Mouse (Mus musculus): ENCODE data around the gene Dhdh.

GRCm38 (mm10) chr7:45524841-45525621 lies 36.4 kb upstream of the Dhdh start:
- TF ChIP-seq MAX (IDR thresholded peaks at IDR 0.05; ENCODE audit: low read depth) (peak; percentile 54), POLR2A (IDR thresholded peaks at IDR 0.05; ENCODE audit: insufficient read length, low read depth) (peak; percentile 49), CEBPB (IDR thresholded peaks at IDR 0.05; ENCODE audit: insufficient read depth, poor library complexity, severe bottlenecking) (no peak), USF1 (IDR thresholded peaks at IDR 0.05; ENCODE audit: low read depth) (no peak), TCF12 (IDR thresholded peaks at IDR 0.05; ENCODE audit: insufficient read depth, poor library complexity, severe bottlenecking) (no peak), E2F4 (IDR thresholded peaks at IDR 0.05; ENCODE audit: insufficient read depth) (no peak), REST (IDR thresholded peaks at IDR 0.05; ENCODE audit: insufficient read depth, insufficient read length) (no peak), MYOG (IDR thresholded peaks at IDR 0.05; ENCODE audit: control insufficient read depth in 1 of 3, insufficient read depth in 1 of 3, insufficient read length in 2 of 3, low read depth in 2 of 3) (peak in 1 of 3 experiments; percentile 41), SRF (IDR thresholded peaks at IDR 0.05; ENCODE audit: control insufficient read depth, insufficient read length, low read depth) (no peak), MYOD1 (IDR thresholded peaks at IDR 0.05; ENCODE audit: control insufficient read depth in 1 of 3, insufficient read length in 2 of 3, low read depth in 2 of 3) (peak in 1 of 3 experiments; percentile 8)

All from myocyte (in vitro differentiated cells).